Mouse (Mus musculus) ES-Bruce4 (cell line): ENCODE measurements around the gene Draxin. TPM values are rescaled to one million over a fixed set of nuclear protein-coding genes. Genes with fewer than 3 reads are reported as not detected.

Experiments
- H3K27ac ChIP-seq: 2 replicates; pipeline ENCODE4 v1.5.1; 2012; ENCODE audit warnings: low read length, inconsistent platforms; ENCODE audit not compliant: insufficient read depth
- H3K27me3 ChIP-seq: 2 replicates; pipeline ENCODE4 v1.6.1; 2012; ENCODE audit warnings: mild to moderate bottlenecking, low read length, inconsistent platforms; ENCODE audit not compliant: control insufficient read depth, poor library complexity, insufficient read depth, severe bottlenecking
- H3K36me3 ChIP-seq: 2 replicates; pipeline ENCODE4 v1.6.1; 2012; ENCODE audit warnings: inconsistent platforms, mild to moderate bottlenecking, low read length, moderate library complexity; ENCODE audit not compliant: control insufficient read depth, poor library complexity, insufficient read depth, severe bottlenecking
- H3K4me1 ChIP-seq: one replicate; pipeline ENCODE4 v1.8.1; 2011; ENCODE audit warnings: low read length; ENCODE audit not compliant: control insufficient read depth, insufficient read depth
- H3K4me3 ChIP-seq: 2 replicates; pipeline ENCODE4 v1.5.1; 2011; ENCODE audit warnings: low read depth, mild to moderate bottlenecking, low read length
- H3K9ac ChIP-seq: 2 replicates; pipeline ENCODE4 v1.6.1; 2012; ENCODE audit warnings: low read depth, mild to moderate bottlenecking, inconsistent platforms; ENCODE audit not compliant: poor library complexity, severe bottlenecking
- H3K9me3 ChIP-seq: replicated peaks from 2 replicates; pipeline ENCODE4 v1.6.1; 2012; ENCODE audit warnings: mild to moderate bottlenecking, low read length, inconsistent platforms; ENCODE audit not compliant: control insufficient read depth, poor library complexity, insufficient read depth, severe bottlenecking
- CTCF ChIP-seq: IDR thresholded peaks from one replicate; pipeline ENCODE4 v1.8.1; 2011; ENCODE audit warnings: low read depth, low read length
- EP300 ChIP-seq: IDR thresholded peaks from 2 replicates; pipeline ENCODE4 v1.6.1; 2011; ENCODE audit warnings: low read depth, low read length; ENCODE audit not compliant: insufficient read depth
- POLR2A ChIP-seq: IDR thresholded peaks from one replicate; pipeline ENCODE4 v1.8.1; 2011; ENCODE audit warnings: low read length; ENCODE audit not compliant: insufficient read depth
- polyA plus RNA-seq: library from polyadenylated mRNA; stranded (reverse); fragments of >200 nt; gene quantifications from 2 replicates; pipeline ENCODE4 v1.2.4, GENCODE M21; 2011; ENCODE audit warnings: low read depth; ENCODE audit not compliant: missing spikeins, insufficient read depth, insufficient read length

The Draxin gene
- polyA plus RNA-seq, 1 experiment, result 0.22 TPM

GRCm38 (mm10) chr4:148104146-148104545 is 26.4 kb downstream of the Draxin start:
- H3K27ac ChIP-seq, result no peak overlapping the region
- no peaks in the 10 kb centered on the region for H3K27me3 ChIP-seq
- H3K36me3 ChIP-seq, result no peaks in the 10 kb centered on the region
- H3K9me3 ChIP-seq, result no peaks in the 10 kb centered on the region
- H3K4me3 ChIP-seq, result no peak overlapping the region
- no peak overlapping the region for H3K9ac ChIP-seq
- TF ChIP-seq POLR2A (no peak), CTCF (no peak), EP300 (no peak)
- H3K4me1 ChIP-seq, result peaks cover 8% of the 10 kb centered on the region

- Histone ChIP-seq H3K9ac (peak overlapping the region; percentile 54), H3K9me3 (no peaks in the 10 kb centered on the region), H3K27me3 (no peaks in the 10 kb centered on the region), H3K36me3 (no peaks in the 10 kb centered on the region), H3K4me1 (peaks cover 3% of the 10 kb centered on the region), H3K4me3 (peak overlapping the region; percentile 61), H3K27ac (peak overlapping the region; percentile 24)
- TF ChIP-seq CTCF (peak; percentile 65), POLR2A (no peak), EP300 (0 out of 2 replicates have a peak, but pooled peaks have one; percentile 43)
Observed at GRCm38 (mm10) chr4:148101801-148102527, 28.5 kb downstream of the Draxin start.

- Histone ChIP-seq H3K36me3 (no peaks in the 10 kb centered on the region), H3K27me3 (no peaks in the 10 kb centered on the region), H3K9ac (no peak overlapping the region), H3K4me3 (no peak overlapping the region), H3K27ac (no peak overlapping the region), H3K9me3 (no peaks in the 10 kb centered on the region), H3K4me1 (peaks cover 3% of the 10 kb centered on the region)
- TF ChIP-seq CTCF (no peak), POLR2A (no peak), EP300 (no peak)
Observed at GRCm38 (mm10) chr4:148098666-148099065, 31.8 kb downstream of the Draxin start.

- Histone ChIP-seq H3K4me3 (no peak overlapping the region), H3K36me3 (no peaks in the 10 kb centered on the region), H3K27ac (no peak overlapping the region), H3K9ac (no peak overlapping the region), H3K4me1 (peaks cover 3% of the 10 kb centered on the region), H3K9me3 (no peaks in the 10 kb centered on the region), H3K27me3 (no peaks in the 10 kb centered on the region)
- no peak for TF ChIP-seq POLR2A
- no peak for TF ChIP-seq CTCF
- no peak for TF ChIP-seq EP300
Observed at GRCm38 (mm10) chr4:148097936-148098335, 32.6 kb downstream of the Draxin start.

- no peak overlapping the region for H3K27ac ChIP-seq
- TF ChIP-seq POLR2A (no peak), CTCF (no peak), EP300 (no peak)
Observed at GRCm38 (mm10) chr4:148095081-148095480, 35.4 kb downstream of the Draxin start.

GRCm38 (mm10) chr4:148094161-148094560 is 36.3 kb downstream of the Draxin start:
- Histone ChIP-seq H3K4me3 (no peak overlapping the region), H3K27ac (no peak overlapping the region), H3K9ac (no peak overlapping the region), H3K36me3 (no peaks in the 10 kb centered on the region), H3K27me3 (no peaks in the 10 kb centered on the region), H3K9me3 (no peaks in the 10 kb centered on the region), H3K4me1 (peaks cover 2% of the 10 kb centered on the region)
- TF ChIP-seq EP300 (no peak), POLR2A (no peak), CTCF (no peak)

More at GRCm38 (mm10) chr4:148095081-148095480, 35.4 kb downstream of the Draxin start:
- Histone ChIP-seq H3K9ac (no peak overlapping the region), H3K36me3 (no peaks in the 10 kb centered on the region), H3K4me1 (no peaks in the 10 kb centered on the region), H3K27me3 (no peaks in the 10 kb centered on the region), H3K9me3 (no peaks in the 10 kb centered on the region), H3K4me3 (no peak overlapping the region)
